Mouse (Mus musculus) heart, adult 2 months (tissue): Measurements from ENCODE around the gene Zbtb49. TPM values are rescaled to one million over a fixed set of nuclear protein-coding genes. Genes with fewer than 3 reads are reported as not detected.

Source experiments
- DNase-seq, 2 experiments: peaks; one replicate each; pipeline ENCODE4 v3.0.0; 2021
- H3K27ac ChIP-seq: fragments of 200-600 bp; 2 replicates; pipeline ENCODE4 v1.8.1; 2022
- H3K27me3 ChIP-seq: fragments of 200-500 bp; 2 replicates; pipeline ENCODE4 v1.6.1; 2012; ENCODE audit warnings: mild to moderate bottlenecking, low read length, inconsistent platforms, mixed read lengths; ENCODE audit not compliant: control insufficient read depth, insufficient read depth
- H3K36me3 ChIP-seq: fragments of 200-500 bp; 2 replicates; pipeline ENCODE4 v1.6.1; 2012; ENCODE audit warnings: low read length, inconsistent platforms; ENCODE audit not compliant: control insufficient read depth, insufficient read depth
- H3K4me1 ChIP-seq: fragments of 200-500 bp; 2 replicates; pipeline ENCODE4 v1.6.1; 2011; ENCODE audit warnings: low read length; ENCODE audit not compliant: control insufficient read depth, insufficient read depth
- H3K4me3 ChIP-seq: fragments of 200-600 bp; 2 replicates; pipeline ENCODE4 v1.8.1; 2022
- H3K79me2 ChIP-seq: fragments of 200-500 bp; replicated peaks from 2 replicates; pipeline ENCODE4 v1.6.1; 2012; ENCODE audit warnings: mild to moderate bottlenecking, inconsistent platforms, low read length, moderate library complexity, mixed read lengths; ENCODE audit not compliant: control insufficient read depth, insufficient read depth
- H3K9ac ChIP-seq: fragments of 200-500 bp; 2 replicates; pipeline ENCODE4 v1.6.1; 2012; ENCODE audit warnings: low read depth, mild to moderate bottlenecking, control low read depth, inconsistent platforms, low read length, mixed read lengths
- CTCF ChIP-seq: fragments of 200-600 bp; IDR thresholded peaks from 2 replicates; pipeline ENCODE4 v1.8.1; 2022; ENCODE audit warnings: antibody characterized with exemption, mild to moderate bottlenecking, moderate library complexity
- EP300 ChIP-seq: fragments of 200-500 bp; IDR thresholded peaks from 2 replicates; pipeline ENCODE4 v1.6.1; 2011; ENCODE audit warnings: low read depth, low read length, control low read depth; ENCODE audit not compliant: insufficient read depth
- POLR2A ChIP-seq: fragments of 200-500 bp; IDR thresholded peaks from 2 replicates; pipeline ENCODE4 v1.6.1; 2011; ENCODE audit warnings: mild to moderate bottlenecking, low read depth, low read length, control low read depth; ENCODE audit not compliant: insufficient read depth
- WGBS: fragments of 180-500 bp; shearing (Covaris S2); methylation state at CpG from one replicate; pipeline ENCODE4 v1.1.7; 2018; 5-methylcytosine and 5-hydroxymethylcytosine counted together
- intact Hi-C: fragments of 180-260 bp; cut with DNase I; formaldehyde crosslinking; loops from one replicate; pipeline ENCODE4 v1.15.1; 2025
- polyA plus RNA-seq: library from polyadenylated mRNA; depleted of rRNA; stranded (reverse); fragments of >200 nt; gene quantifications from 2 replicates; pipeline ENCODE4 v1.2.3, GENCODE M21; 2012
- total RNA-seq, 2 experiments: library from RNA; stranded (reverse); gene quantifications; 2 replicates each; pipeline ENCODE4 v1.2.3; 2021

Zbtb49 gene
- total and polyA plus RNA-seq, 3 experiments = 3.7 to 5.2 (median 4.1) TPM

DNA sequence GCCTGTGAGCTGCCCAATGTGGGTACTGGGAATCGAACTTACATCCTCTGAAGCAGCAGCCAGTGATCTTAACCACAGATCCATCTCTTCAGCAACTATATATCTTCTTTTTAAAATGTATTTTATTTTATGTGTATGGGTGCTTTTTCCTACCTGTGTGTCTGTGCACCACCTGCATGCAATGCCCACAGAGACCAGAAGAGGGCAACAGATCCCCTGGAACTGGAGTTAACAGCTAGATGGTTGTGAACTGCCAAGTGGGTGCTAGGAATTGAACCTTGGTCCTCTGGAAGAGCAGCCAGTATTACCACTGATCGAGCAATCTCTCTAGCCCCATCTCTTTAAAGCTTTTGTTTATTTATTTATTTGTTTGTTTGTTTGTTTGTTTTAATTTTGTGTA, 16.4 kb upstream of the Zbtb49 start:
- intact Hi-C loops = no loop called here
- Histone ChIP-seq H3K27me3 (no peaks in the 10 kb centered on the region), H3K4me3 (no peak overlapping the region), H3K4me1 (no peaks in the 10 kb centered on the region), H3K79me2 (no peaks in the 10 kb centered on the region), H3K9ac (no peak overlapping the region), H3K36me3 (no peaks in the 10 kb centered on the region), H3K27ac (no peak overlapping the region)
- 92% methylated on average over 2 of the region's 2 CpGs for WGBS
- TF ChIP-seq CTCF (peak; percentile 32), POLR2A (no peak)
- no peak for DNase-seq

- Histone ChIP-seq H3K27ac (no peak overlapping the region), H3K9ac (no peak overlapping the region), H3K4me1 (no peaks in the 10 kb centered on the region), H3K27me3 (no peaks in the 10 kb centered on the region), H3K79me2 (no peaks in the 10 kb centered on the region), H3K4me3 (no peak overlapping the region), H3K36me3 (no peaks in the 10 kb centered on the region)
- TF ChIP-seq CTCF (peak; percentile 74), EP300 (no peak), POLR2A (no peak)
- DNase-seq = peak in 1 of 2 experiments; percentile 46
- intact Hi-C loops = no loop called here
- WGBS = 74% methylated on average over 4 of the region's 4 CpGs
Observed at GRCm38 (mm10) chr5:38235422-38235821, 15.2 kb upstream of the Zbtb49 start.

- TF ChIP-seq CTCF (no peak), POLR2A (no peak), EP300 (no peak)
- Histone ChIP-seq H3K27me3 (no peaks in the 10 kb centered on the region), H3K36me3 (no peaks in the 10 kb centered on the region), H3K79me2 (0 out of 2 replicates have a peak, but pooled peaks cover 1% of the 10 kb centered on the region), H3K4me3 (peak overlapping the region; percentile 78), H3K4me1 (peaks cover 4% of the 10 kb centered on the region), H3K27ac (peak overlapping the region; percentile 83), H3K9ac (peak overlapping the region; percentile 91)
- intact Hi-C loops = loop anchor here (1.0 kb wide), 1 partner anchor 40 kb away; the partner anchor contains the start of gene Tmem128
- 1% methylated on average over 35 of the region's 35 CpGs for WGBS
- no peak for DNase-seq
Observed at GRCm38 (mm10) chr5:38219771-38220307, 418 bp downstream of the Zbtb49 start.

GRCm38 (mm10) chr5:38213009-38213408, 7.2 kb downstream of the Zbtb49 start:
- Histone ChIP-seq H3K27ac (no peak overlapping the region), H3K4me1 (no peaks in the 10 kb centered on the region), H3K79me2 (no peaks in the 10 kb centered on the region), H3K4me3 (no peak overlapping the region), H3K9ac (no peak overlapping the region), H3K27me3 (no peaks in the 10 kb centered on the region), H3K36me3 (no peaks in the 10 kb centered on the region)
- no peak for DNase-seq
- TF ChIP-seq EP300 = no peak
- TF ChIP-seq POLR2A = no peak
- no peak for TF ChIP-seq CTCF
- intact Hi-C loops = no loop called here
- 88% methylated on average over 6 of the region's 6 CpGs for WGBS

GRCm38 (mm10) chr5:38211691-38212090, 8.6 kb downstream of the Zbtb49 start:
- no peaks in the 10 kb centered on the region for H3K79me2 ChIP-seq
- peak in 1 of 2 experiments; percentile 13 for DNase-seq
- no peaks in the 10 kb centered on the region for H3K36me3 ChIP-seq
- no peak for TF ChIP-seq EP300
- TF ChIP-seq POLR2A = no peak
- no peak for TF ChIP-seq CTCF
- no peak overlapping the region for H3K27ac ChIP-seq
- H3K9ac ChIP-seq = no peak overlapping the region
- 83% methylated on average over 8 of the region's 8 CpGs for WGBS
- intact Hi-C loops = no loop called here
- H3K4me1 ChIP-seq = no peaks in the 10 kb centered on the region
- H3K4me3 ChIP-seq = no peak overlapping the region
- no peaks in the 10 kb centered on the region for H3K27me3 ChIP-seq

- no peaks in the 10 kb centered on the region for H3K36me3 ChIP-seq
- DNase-seq = no peak
- H3K4me3 ChIP-seq = no peak overlapping the region
- TF ChIP-seq EP300 (no peak), POLR2A (no peak), CTCF (no peak)
- no peak overlapping the region for H3K27ac ChIP-seq
- no peak overlapping the region for H3K9ac ChIP-seq
- H3K79me2 ChIP-seq = no peaks in the 10 kb centered on the region
- H3K4me1 ChIP-seq = peaks cover 1% of the 10 kb centered on the region
- WGBS = 39% methylated on average over 8 of the region's 8 CpGs
- intact Hi-C loops = no loop called here
- no peaks in the 10 kb centered on the region for H3K27me3 ChIP-seq
Observed at GRCm38 (mm10) chr5:38208985-38209384, 11.3 kb downstream of the Zbtb49 start.
